Mouse (Mus musculus): ENCODE measurements around the gene Nol3.

The Nol3 gene

GRCm38 (mm10) chr8:105263244-105263912, 12.6 kb upstream of the Nol3 start:
- peak; percentile 30 for DNase-seq (ENCODE audit: low spot score)

GRCm38 (mm10) chr8:105264024-105264982, 11.6 kb upstream of the Nol3 start, which contains the start of the genes Tradd and Fbxl8:
Gene Tradd, minus strand, starts transcription at chr8:105264609.
Gene Fbxl8, plus strand, starts transcription at chr8:105264648.
- DNase-seq (ENCODE audit: low spot score) = peak; percentile 74

GRCm38 (mm10) chr8:105265128-105265527, 10.8 kb upstream of the Nol3 start:
- no peak for DNase-seq (ENCODE audit: low spot score)

- no peak for DNase-seq (ENCODE audit: low spot score)
Observed at GRCm38 (mm10) chr8:105266775-105267174, 9.2 kb upstream of the Nol3 start.

DNA sequence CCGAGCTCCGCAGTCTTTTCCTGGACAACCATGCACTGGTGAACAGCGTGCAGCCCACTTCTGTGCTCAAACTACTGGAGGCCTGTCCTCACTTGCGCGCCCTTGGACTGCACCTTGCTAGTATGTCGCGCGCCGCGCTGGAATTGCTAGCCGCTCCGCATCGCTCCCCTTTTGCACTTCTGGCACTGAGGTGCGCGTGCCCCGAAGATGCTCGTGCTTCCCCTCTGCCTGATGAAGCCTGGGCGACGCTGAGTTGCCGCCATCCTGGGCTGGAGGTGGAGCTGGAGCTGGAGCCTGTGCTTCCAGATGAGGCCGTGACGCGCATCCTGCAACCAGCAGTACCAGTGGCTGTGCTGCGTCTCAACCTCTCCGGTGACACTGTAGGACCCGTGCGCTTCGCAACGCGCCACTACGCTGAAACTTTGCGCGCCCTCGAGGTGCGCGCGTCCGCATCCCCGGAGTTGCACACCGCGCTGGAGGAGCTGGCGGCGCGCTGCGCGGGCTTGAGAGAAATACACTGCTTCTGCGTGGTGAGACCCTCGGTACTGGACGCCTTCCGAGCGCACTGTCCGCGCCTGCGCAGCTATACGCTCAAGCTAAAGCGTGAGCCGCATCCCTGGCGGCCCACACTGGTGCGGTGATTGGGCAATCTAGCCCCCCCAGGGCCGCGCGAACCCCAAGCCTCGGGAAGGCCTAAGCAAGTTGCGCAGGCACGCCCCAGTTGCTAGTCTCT, 7.4 kb upstream of the Nol3 start:
- DNase-seq (ENCODE audit: low spot score) = no peak

DNA sequence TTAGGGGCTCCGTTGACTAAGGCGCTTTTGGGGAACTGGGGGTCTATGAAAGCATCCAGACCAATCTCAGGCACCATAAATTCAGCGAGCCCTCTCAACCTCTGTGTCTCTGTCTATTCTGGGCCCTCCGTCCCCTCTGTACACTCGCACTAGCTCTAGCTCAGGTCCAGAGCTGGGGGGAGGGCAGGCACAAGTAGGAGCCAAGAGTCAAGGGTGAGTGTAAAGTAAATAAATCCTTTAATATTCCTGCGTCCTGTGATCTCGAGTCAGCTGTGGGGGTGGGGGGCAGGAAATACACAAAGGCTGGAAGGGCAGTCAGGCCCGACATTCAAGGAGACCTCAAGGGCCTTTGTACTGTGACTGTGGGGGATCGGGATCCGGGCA, 6.9 kb upstream of the Nol3 start:
- no peak for DNase-seq (ENCODE audit: low spot score)

DNA sequence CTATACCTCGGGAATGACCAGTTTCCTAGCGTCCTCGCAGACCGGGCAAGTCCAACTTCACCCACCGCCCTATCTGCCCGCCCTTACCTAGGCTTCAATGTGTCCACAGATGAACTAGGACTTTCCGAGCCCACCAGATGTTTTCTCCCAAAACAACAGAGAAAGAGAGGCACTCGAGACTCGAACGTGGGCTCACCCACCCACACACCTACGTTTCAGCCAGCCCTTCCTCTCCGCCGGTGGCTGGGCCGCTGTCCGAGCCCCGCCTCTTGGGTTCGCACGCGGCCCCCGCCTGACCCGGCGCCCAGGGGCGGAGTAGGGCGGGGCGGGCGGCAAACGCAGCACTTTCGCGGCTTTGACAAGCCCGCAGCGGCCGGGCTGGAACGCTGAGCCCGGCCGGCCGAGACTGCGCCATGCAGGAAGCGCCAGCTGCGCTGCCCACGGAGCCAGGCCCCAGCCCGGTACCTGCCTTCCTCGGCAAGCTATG, 6.4 kb upstream of the Nol3 start, which contains the start of gene Hsf4:
Gene Hsf4 (plus strand): TSS at position 341 of the 487 bp plus-strand sequence.
- DNase-seq (ENCODE audit: low spot score) = no peak

DNA sequence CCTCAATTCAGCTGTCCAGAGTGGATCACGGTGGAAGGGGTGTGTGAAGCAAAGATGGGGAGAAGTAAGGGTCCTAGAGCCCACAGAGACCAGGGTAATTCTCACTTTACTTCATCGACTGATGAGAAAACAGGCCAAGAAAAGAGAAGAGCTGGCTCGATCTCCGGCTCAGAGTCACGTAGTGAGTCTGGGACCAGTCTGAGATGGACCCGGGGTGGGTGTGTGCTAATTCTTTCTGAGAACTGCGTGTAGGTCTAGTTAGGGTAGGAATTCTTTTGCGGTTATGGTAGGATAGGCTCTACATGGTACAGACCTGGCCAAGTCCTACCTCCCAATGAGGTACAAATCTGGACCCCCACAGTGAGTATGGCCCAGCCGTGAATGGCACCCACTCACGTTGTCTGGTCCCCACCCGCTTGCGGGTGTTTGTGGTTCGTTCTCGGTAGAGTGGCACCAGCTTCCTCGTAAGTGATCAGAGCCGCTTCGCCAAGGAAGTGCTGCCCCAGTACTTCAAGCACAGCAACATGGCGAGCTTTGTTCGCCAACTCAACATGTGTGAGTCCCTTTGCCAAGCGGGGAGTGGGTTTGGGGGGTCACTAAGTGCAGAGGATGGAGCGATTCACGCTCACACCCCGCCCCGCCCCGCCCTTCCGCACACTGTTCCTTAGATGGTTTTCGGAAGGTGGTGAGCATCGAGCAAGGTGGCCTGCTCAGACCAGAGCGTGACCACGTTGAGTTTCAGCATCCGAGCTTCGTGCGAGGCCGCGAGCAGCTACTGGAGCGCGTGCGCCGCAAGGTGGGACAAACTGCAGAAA, 5.6 kb upstream of the Nol3 start:
- DNase-seq (ENCODE audit: low spot score) = no peak

- DNase-seq (ENCODE audit: low spot score) = no peak
Observed at GRCm38 (mm10) chr8:105270916-105271186, 5.1 kb upstream of the Nol3 start.

- no peak for DNase-seq (ENCODE audit: low spot score)
Observed at GRCm38 (mm10) chr8:105275387-105275786, 553 bp upstream of the Nol3 start.

GRCm38 (mm10) chr8:105276292-105277120, 566 bp downstream of the Nol3 start:
- peak; percentile 72 for DNase-seq (ENCODE audit: low spot score)

- peak; percentile 80 for DNase-seq (ENCODE audit: low spot score)
Observed at GRCm38 (mm10) chr8:105278911-105279334, 3.0 kb downstream of the Nol3 start.

- no peak for DNase-seq (ENCODE audit: low spot score)
Observed at GRCm38 (mm10) chr8:105280567-105280966, 4.6 kb downstream of the Nol3 start.

GRCm38 (mm10) chr8:105281821-105282220, 5.9 kb downstream of the Nol3 start:
- DNase-seq (ENCODE audit: low spot score) = no peak

- no peak for DNase-seq (ENCODE audit: low spot score)
Observed at GRCm38 (mm10) chr8:105282239-105282638, 6.3 kb downstream of the Nol3 start.

DNA sequence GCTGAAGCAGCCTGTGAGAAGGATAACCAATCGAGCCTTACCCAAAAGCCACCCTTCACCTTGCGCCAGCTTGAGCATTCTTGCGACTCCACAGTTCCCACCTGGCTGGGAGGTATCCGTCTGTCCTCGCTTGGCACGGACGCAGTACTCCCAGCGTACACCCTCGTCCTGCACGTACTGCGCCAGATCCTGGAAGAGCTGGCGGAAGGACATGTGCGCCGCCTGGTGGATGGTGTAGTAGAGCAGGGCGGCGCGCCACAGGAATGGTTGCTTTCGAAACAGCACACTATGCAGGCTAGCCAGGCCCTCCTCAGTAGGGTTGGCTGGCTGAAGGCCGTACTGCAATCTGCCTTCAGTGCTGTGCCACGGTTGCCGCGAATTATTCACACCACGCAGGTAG, 7.1 kb downstream of the Nol3 start:
- DNase-seq (ENCODE audit: low spot score) = peak; percentile 74

DNA sequence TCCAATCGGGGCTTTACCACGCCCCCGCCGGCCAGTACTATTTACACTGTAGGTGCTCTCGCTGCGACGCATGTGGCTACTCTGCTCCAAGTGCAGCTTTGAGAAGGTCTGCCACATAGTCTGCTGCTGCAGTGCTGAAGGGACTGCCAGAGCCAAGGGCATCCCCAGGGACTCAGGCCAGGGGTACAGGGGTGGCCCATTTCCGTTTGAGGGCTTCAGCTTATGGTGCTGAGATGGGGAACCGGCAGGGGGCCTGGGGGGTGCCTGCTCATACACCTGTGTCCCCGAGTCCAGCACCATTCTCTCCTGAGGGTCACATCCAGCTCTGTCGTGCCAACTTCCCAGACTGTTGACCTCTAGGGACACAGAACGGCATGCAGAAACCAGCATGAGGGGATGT, 9.6 kb downstream of the Nol3 start:
- no peak for DNase-seq (ENCODE audit: low spot score)

GRCm38 (mm10) chr8:105286907-105287306, 11.0 kb downstream of the Nol3 start:
- DNase-seq (ENCODE audit: low spot score) = no peak

GRCm38 (mm10) chr8:105288231-105288630, 12.3 kb downstream of the Nol3 start:
- DNase-seq (ENCODE audit: low spot score) = no peak

GRCm38 (mm10) chr8:105288958-105289732, 13.2 kb downstream of the Nol3 start:
- peak; percentile 98 for DNase-seq (ENCODE audit: low spot score)

All from testis, postnatal 10 days (tissue).